Mouse (Mus musculus) natural killer cell, adult 2 months (primary cell): ENCODE measurements around the gene Larp1b.
"Not testable (repeated sequence)": the region's sequence is repeated elsewhere in the genome, so short reads cannot be mapped to it uniquely, and the experiment has no call there.

Experiments used
- DNase-seq, 2 experiments: peaks; one replicate each; pipeline ENCODE4 v3.0.0; 2022; ENCODE audit warnings: low spot score in 2 of 2

Gene Larp1b

DNA sequence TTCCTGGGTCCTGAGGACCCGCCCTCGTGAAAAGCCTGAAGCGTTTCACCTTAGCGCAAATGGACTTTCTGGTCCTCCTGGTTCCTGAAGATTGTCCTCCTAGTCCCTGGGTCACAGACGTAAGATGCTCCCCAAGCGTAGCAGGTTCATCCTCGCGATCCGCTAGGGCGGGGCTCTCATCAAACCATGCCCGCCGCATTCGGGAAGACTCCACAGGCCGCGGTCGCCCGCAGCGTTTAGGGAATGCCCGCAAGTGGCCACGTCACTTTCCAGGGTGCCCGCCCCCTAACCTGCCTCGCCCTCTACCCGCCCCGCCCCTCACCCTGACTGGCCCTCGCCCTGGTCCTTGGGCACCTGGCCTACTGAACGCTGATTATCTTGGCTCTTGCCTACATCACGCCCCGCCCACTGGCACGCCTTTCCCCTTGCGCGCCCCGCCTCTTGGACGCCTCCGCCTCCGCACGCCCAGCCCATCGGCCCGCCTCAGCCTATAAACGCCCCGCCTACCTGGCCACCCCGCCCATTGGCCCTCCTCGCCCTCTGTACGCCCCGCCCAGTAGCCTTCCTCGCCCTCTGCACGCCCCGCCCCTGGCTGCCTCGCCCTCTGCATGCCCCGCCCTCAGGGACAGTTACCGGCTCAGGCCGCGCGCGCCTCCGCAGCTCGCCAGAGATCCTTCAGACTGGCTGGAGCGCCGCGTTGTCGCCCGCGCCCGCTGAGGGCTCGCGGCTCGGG lies at the start of gene Larp1b:
Gene Larp1b, plus strand, starts transcription at position 659 of the 733 bp plus-strand sequence.
- DNase-seq, result peak; percentile 100

DNA sequence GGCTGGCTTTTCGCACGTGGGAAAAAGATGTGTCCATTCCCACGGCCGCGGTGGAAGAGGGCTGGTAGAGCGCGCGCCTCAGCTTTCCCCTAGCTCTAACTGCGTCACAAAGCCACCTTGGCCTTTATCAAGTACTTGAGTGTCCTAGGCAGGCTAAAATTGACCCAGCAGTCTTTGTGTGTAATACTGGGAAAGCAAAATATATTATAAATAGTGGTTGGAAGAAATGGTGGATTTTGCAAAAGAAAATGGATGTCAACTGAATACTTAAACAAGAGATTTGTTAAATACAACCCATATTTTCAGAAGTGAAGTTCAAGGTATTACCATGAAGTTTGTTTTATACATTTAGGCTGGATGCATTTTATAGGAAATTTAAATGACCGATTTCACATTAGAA lies 47.2 kb upstream of the Larp1b start, which contains the start of gene 1700034I23Rik:
Gene 1700034I23Rik, minus strand, starts transcription at position 101 of the 400 bp plus-strand sequence.
- DNase-seq, result not testable (repeated sequence)

DNA sequence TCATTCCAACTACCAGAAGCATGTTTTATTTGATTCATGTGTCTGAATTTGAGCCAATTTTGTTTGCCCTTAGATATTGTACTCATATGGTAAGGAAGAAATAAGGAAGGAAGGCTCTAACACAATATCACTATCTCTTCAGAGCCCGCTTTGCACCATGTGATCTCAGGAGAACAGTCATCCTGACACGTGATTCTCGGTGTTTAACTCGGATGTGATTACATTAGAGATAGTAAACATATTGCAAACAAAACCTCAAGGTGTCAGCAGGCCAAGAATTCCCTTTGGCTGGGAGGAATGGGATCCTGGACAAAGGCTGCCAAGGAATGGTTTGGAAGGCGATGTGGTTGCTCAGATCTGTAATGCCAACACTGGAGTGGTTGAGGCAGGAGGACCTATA lies 11.4 kb upstream of the Larp1b start:
- no peak for DNase-seq

DNA sequence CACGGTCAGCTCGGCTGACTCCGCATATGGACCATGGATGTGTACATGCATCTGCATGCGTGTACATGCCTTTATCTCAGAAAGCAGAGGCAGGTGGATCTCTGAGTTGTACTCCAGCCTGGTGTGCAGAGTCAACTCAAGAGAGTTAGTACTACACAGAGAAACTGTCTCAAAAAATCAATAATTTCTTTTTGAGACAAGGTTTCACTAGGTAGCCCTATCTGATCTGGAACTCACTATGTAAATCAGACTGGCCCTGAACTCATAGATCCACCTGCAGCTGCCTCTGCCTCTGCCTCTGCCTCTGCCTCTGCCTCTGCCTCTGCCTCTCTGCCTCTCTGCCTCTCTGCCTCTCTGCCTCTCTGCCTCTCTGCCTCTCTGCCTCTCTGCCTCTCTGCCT lies 11.0 kb upstream of the Larp1b start:
- no peak for DNase-seq

DNA sequence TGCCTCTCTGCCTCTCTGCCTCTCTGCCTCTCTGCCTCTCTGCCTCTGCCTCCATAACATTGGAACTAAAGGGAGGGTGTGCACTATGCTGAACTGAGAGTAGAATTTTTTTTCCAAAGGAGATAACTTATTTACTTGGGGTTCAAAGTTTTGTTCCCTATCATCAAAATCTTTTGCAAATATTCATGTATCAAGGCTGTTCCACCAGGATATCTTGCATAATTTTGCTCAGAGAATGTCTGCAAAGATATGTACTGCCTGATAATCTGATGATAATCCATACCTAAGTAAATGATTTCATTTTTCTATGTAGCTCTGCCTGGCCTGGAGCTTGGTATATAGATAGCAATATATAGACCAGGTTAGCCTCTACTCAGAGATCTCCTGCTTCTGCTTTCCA lies 10.6 kb upstream of the Larp1b start:
- DNase-seq, result no peak

DNA sequence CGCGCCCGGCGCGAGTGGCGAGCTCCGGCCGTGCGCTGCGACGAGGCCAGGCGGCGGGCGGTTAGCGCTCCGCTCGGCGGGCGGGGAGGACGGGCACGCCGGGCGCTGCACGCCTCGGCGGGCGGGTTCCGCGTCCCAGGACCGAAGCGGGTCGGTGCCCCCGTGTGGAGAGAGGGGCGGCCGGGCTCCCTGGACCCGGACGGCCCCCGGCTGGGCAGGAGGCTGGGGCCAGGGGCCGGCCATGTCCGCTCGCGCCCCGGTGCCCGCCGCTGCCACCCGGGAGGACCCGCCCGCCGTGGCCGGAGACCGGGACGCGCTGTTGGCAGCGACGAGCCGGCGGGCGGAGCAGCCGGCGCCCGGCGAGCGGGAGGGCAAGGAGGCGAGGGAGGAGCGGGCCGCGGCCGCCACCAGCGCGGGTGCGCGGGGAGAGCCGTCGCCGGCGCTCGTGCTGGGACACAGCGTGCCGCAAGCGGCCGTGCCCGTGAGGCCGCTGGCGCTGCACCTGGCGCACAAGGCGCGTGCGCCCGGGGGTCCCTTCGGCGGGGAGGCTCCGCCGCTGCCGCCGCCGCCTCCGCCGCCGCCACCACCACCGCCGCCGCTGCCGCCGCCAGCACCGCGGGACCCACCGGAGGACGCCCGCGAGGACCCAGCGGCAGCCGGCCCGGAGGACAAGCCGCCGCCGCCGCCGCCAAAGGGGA lies 424 bp downstream of the Larp1b start:
- DNase-seq, result peak; percentile 3 to 28

DNA sequence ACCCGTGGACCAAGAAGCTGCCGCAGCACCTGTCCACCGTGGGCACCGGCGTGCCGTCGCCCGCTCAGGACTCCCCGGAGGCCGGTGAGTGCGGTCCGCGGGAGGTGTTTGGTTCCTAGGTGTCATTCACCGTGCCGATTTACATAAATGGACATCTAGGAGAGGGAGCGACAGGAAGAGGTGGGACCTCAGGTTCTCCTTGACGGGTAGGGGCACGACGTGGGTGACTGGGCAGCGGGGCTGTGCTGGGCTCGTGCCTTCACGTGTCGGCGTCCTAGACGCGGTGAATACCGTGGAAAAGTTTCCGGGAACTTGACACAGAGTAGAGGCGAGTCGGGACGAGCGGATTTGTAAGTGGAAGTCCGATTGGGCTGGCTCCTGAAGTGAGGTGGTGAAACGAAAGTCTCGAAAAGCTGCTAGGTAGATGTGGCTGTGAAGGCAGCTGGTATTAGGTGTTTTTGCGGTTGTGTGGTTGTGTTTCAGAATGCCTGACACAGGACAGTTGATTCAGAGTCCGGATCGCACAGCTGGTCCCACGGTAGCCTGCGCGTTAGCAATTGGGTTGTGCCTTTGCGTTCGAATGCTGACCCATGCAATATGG lies 1.1 kb downstream of the Larp1b start:
- DNase-seq, result peak; percentile 18 to 41

DNA sequence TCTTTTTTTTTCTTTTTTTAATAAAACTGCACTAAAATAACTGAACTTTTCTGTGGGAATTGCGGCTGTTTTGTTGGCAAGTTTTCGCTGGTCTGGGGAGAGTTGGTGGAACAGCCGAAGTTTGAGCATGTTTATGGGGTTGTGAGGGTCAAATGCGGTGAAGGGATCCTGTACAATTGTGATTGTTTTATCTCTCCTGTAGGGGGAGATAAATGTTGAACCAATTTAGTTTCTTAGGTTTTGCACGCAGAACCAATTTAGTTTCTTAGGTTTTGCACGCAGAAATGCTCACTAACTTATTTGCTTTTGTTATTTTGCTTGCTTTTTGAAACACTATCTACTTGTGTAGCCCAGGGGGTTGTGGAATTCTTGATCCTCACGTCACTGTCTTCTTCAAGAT lies 1.7 kb downstream of the Larp1b start:
- DNase-seq, result peak; percentile 5 to 16

DNA sequence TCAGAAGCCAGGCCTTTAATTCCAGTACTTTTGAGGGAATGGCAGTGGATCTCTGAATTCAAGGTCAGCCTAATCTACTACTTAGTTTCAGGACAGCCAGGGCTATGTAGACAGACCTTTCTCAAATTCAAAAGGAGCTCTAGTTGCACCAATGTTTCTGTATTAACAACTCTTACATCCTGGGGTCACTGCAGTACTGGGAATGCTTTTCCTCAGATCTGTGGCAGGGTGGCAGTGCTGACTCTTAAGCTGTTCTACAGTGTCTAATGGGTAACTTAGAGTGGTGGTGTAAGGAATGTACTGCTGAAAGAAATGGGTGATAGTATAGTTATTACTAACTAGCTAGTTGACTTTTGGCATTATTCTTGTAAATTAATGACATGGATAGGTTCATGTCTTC lies 3.0 kb downstream of the Larp1b start:
- DNase-seq, result no peak

DNA sequence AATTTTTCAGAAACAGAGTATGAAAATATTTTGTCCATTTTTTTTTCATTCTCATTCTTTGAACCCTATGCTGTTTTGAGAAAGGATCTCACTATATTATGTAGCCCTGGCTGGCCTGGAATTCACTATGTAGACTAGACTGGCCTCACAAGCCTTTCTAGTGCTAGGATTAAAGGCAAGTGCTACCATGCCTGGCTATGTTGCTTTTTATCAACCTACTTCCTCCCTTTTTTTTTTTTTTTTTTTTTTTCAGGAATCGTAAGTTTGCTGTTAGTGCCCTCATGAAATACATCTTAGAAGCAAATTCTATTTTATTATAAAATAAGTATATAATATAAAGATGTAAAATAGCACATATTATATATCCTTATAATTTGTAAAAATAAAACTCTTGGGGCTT lies 5.2 kb downstream of the Larp1b start:
- no peak for DNase-seq

DNA sequence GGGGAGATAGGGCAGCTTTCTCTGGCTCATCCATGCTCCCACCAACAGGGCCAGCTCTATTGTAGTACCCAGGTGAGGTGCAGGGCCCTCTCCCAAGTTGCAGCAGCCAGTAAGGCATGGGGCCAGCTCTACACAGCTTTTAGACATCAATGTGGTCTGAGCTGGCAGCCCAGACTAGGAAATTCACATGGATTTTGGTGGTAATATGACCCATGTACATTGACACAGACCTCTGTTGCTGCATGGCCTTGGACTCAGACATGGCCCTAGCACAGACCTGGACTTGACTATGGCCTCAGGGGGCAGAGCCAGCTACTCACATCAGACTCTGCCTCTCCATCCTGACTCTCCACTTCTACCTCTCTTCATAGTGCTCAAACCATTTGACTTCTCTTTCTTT lies 9.2 kb downstream of the Larp1b start:
- no peak for DNase-seq

DNA sequence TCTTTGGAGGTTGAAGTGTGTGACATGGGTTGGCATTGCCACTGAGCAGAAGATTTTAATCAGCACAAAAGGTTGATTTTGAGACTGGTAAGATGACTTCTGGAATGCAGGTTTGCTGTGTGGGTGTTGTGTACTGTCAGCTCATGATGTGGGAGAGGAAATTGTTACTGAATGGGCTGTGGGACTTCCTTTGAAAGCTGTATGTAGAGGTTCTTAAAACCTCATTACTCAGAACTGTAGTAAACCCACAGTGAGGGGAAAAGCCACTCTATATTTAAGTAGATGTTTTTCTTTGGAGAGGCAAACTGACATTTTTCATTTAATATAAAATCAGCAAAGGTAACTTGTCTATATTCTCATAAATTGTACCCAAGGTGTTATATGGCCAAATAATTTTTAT lies 31.1 kb downstream of the Larp1b start:
- no peak for DNase-seq

DNA sequence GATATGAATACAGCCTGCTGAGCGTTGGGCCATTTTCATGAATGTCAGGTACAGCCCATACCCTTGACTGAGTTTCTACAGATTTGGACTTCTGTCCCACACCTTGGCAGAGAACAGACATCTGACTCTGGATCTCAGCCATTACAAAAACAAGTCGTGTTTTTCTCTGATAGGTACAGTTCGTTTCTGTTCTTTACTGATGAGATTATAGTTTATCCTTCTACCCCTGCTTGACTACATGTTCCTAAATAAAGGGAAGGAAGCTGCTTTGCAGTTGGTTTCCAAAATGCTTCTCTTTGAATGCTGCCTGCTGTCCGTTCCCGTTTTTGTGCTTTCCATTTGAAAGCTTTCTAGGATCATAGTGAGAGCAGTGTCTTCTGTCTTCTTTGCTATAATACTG lies 37.9 kb downstream of the Larp1b start:
- DNase-seq, result no peak

DNA sequence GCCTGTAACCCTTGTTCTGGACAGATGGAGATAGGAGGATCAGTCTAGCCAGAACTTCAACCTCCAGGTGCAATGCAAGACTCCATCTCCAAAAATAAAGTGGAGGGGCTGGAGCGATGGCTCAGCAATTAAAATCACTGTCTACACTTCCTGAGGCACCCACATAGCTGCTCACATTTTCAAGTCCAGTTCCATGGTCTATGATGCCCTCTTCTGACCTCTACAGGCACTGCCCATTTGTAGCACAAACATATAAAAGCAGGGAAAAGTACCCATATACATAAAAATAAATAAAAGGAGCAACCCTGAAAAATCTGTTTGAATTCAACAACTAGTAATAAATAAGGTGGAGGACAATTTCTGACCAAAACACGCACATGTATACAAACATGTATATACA lies 39.1 kb downstream of the Larp1b start:
- DNase-seq, result peak in 1 of 2 experiments; percentile 3

DNA sequence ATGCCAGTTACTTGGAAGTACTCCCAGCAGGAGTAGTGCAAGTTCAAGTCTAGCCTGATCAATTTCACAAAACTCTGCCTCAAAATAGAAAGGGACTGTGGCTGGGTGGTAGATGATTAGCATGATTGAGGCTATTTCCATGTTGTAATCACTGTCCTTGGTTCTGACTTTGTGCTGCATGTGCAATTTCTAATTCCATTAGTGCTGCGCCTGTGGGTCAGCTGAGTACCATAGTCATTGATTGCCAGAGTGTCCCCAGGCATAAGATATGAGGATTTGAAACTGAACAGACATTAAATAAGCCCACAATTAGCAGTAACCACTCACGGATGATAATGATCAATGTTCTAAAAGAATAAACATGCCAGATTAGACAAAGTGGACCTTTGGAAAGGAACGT lies 41.9 kb downstream of the Larp1b start:
- DNase-seq, result no peak

DNA sequence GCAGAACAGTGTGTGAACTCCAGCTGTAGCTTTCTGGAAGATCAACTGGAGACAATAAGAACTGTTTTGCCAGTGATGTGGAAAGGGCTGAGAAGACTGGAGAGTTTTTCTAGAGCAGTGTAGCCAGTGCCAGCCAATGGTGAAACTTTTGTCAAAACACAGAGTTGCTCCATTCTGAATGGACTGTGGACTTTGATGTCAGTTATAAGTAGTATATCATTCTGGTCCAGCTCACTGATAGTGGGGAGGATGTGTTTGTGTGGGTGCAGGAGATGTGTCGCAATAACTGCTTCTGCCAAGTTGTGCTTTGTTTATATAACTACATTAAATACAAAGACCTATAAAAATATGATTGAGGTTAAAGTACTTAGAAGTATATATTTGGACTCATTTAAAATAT lies 45.5 kb downstream of the Larp1b start:
- no peak for DNase-seq

DNA sequence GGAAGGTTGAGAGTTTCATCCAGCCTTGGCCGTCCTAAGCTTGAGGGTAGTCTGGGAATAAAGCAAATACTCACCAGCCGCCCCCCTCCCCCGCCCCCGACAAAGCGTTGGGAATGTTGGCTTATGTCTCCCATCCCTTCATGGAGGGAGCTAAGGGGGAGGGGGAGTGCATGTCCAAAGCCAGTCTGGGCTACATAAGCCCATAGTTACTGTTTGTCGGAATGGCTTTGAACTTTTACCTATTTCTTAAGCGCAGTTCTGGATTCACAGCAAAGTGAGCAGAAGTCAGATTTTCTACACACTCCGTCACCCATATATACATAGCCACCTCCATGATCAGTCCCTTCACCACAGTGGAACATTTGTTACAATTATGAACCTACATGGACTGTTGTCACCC lies 59.7 kb downstream of the Larp1b start:
- DNase-seq, result no peak

DNA sequence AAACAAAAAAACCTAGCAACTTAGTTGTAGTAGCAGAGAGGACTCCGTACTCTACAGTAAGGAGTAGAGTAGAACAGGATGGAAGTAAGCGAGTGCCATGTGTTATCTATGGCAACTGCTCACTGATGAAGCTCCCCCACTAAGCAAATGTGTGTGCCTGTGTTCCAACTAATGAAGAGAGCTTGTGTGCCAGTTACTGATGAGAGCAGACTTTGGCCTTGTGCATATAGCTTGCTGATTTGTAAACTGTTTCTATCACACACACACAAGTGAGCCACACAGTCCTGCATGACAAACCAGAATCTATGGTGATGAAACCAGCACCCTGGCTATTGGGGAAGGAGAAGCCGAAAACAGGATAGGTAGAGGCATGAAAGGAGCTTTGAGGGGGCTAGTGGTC lies 60.4 kb downstream of the Larp1b start:
- DNase-seq, result no peak

DNA sequence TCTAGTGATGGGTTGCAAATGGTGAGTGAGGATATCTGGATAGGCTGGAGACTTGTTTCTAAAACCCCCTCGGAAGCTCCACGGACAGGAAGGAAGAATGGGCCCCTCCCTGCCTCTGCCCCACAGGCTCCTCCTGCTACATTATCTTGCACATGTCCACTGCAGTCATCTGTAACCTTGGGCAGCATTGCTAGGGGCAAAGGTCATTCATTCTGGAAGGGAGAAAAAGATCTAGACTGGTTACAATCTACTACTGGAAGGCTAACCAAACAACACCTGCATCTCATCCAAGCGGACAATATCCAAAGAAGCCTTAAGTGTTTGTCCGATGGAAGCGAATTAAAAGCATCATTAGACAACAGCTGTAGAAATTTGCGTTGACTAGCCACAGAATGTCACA lies 61.1 kb downstream of the Larp1b start:
- DNase-seq, result no peak

DNA sequence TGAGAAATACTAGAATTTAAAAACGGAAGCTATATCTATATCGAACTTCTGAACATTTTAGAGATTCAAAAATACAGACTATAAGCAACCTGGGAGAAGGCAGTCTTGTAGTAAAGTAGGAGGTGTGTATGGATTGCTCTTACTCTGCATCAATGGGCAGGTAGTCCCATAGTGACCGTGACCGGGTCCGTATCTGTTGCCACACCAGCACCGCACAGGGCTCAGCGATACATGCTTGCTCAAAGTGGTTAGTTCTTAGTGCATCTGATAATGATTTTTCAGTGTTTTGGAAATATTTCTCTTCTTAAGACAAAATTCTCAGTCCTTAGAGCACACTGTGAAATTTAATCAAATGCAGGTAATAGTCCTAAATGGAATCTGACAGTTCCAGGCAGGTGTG lies 62.8 kb downstream of the Larp1b start:
- no peak for DNase-seq

DNA sequence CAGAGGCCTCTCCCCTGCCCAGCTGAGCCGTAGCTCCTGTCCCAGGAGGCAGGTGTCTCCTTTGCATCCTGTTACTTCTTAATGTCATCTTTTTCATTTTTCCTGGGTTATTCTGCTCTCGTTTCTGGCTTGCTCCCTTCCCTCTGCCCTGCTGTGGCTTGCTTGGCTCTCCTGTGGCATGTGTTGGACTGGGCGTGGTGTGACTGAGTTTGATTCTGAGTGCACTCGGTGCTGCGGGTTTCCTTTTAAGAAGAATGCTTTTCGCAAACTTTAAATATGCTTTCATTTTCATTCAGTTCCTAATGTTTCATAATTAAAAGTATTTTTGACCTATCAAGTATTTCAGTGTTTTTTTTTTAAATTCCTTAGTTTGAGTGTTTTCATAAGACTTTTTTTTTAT lies 65.3 kb downstream of the Larp1b start:
- DNase-seq, result no peak

DNA sequence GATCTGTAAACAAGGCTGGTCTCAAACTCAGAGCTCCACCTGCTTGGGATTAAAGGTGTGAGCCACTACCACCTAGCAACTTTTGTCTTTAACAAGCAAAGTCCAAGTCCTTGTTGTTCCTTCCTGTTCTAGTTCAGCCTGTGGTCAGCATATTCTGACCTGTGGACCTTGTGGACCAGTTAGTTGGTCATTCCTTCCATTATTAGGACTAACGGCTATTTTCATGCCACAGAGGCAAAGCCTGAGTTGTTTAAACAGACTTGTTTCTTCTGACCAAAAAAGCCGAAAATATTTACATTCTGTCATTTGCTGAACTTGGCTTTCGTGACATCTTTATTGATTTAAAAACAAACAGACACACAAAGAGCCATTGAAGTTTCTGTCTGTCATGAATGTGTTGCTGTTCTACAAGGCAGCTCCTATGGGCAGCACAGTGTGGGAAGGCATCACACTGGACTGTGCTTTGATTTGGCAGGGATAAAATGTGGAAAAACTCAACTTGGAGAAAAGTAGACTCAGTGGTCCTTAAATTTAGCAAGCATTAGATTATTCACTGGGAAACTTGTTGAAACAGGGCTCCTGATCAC lies 68.5 kb downstream of the Larp1b start:
- no peak for DNase-seq

DNA sequence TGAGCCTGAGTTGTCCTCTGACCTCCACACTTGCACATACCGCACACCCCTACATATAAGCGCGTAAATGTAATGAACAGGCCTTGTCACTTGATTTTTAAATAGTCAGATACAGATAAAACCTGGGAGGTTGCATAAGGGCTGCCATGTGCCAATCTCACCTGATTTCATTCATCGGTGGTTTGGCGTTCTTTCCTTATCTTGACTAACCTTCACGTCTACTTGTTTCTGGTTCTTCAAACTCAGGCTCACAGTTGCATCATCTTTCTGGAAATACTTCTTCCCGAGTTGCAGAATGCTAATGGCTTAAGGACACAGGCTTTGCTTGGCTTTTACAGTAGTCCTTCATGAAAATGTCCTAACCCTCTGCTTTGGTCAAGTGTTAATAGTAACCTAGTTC lies 71.1 kb downstream of the Larp1b start:
- no peak for DNase-seq
